Mouse (Mus musculus): ENCODE data around the gene Fut4. TPM values are rescaled to one million over a fixed set of nuclear protein-coding genes. Genes with fewer than 3 reads are reported as not detected.

Gene Fut4
- polyA plus RNA-seq, 1 experiment from 2014 or later: 6.6 TPM

Other genes with a start within 250 kb of the Fut4 start
- gene Amotl1, start 107.3 kb downstream of the Fut4 start, polyA plus RNA-seq (2015; fragmentation: Nextera tagmentation; extraction: Ambion mirVana): 16.8 and 17.2 TPM in 2 replicates
- gene Piwil4, start 11.7 kb downstream of the Fut4 start, polyA plus RNA-seq (2015; fragmentation: Nextera tagmentation; extraction: Ambion mirVana): 0.10 and 0.14 TPM in 2 replicates
- not detected in 2 replicates for gene 1700012B09Rik, start 18.6 kb upstream of the Fut4 start, polyA plus RNA-seq (2015; fragmentation: Nextera tagmentation; extraction: Ambion mirVana)
- 20.2 and 24.7 TPM in 2 replicates for gene Mre11a, start 32.3 kb upstream of the Fut4 start, polyA plus RNA-seq (2015; fragmentation: Nextera tagmentation; extraction: Ambion mirVana)
- gene Ankrd49, start 32.5 kb upstream of the Fut4 start, polyA plus RNA-seq (2015; fragmentation: Nextera tagmentation; extraction: Ambion mirVana): 39.6 and 42.6 TPM in 2 replicates
- gene Gpr83, start 107.8 kb upstream of the Fut4 start, polyA plus RNA-seq (2015; fragmentation: Nextera tagmentation; extraction: Ambion mirVana): 0.34 and 0.54 TPM in 2 replicates
- not detected in 2 replicates for gene Izumo1r, start 151.6 kb upstream of the Fut4 start, polyA plus RNA-seq (2015; fragmentation: Nextera tagmentation; extraction: Ambion mirVana)

Measured in stomach, embryonic 15.5 days (tissue).